Mouse (Mus musculus) brain, embryonic 18.5 days (tissue): ENCODE measurements at regions not wholly inside any gene's neighbourhood (a gene's known extent, or its start where the extent isn't known, plus 50 kb on each side); places are given as distances from the start of the nearest gene placed in this dataset.

ENCODE experiments used
- DNase-seq: peaks from one replicate; pipeline ENCODE4 v3.0.0-alpha.2; 2012; ENCODE audit warnings: low read depth, low spot score

DNA sequence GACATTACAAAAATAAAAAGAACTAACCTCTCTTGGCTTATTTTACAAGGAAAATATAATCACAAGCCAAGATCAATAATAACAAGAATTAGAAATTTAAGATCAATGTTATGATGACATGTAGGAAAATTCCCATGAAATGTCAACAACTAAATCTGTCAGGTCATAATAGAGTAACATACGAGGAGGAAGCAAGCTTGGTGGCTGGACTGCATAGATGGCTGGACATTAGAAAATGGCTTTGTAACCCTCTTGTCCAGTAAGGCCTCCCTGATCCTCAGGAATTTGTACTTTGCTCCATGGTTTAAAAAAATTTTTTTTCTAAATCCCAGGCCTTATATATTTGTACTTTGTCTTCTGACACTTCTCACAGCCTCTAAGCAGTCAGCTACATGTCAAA lies 132.7 kb upstream of the Aoah start:
- no peak for DNase-seq

DNA sequence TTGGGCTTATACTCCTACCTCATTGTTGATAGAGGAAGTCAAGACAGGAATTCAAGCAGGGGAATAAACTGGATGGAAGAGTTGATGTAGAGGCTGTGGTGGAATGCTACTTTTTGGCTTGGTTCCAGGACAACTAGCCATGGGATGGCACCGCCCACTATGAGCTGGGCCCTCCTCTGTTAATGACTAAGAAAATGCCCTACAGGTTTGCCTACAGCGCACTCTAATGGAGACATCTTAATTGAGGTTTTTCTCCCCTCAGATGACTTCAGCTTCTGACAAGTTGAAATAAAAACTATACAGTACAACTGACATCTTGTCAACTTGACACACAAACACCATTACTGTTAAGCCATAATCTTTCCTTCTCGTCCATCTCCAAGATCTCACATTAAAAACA lies 115.2 kb upstream of the Aoah start:
- no peak for DNase-seq

- DNase-seq, result no peak
These were observed 107.0 kb upstream of the Aoah start for GRCm38 (mm10) chr13:20686914-20687313.

DNA sequence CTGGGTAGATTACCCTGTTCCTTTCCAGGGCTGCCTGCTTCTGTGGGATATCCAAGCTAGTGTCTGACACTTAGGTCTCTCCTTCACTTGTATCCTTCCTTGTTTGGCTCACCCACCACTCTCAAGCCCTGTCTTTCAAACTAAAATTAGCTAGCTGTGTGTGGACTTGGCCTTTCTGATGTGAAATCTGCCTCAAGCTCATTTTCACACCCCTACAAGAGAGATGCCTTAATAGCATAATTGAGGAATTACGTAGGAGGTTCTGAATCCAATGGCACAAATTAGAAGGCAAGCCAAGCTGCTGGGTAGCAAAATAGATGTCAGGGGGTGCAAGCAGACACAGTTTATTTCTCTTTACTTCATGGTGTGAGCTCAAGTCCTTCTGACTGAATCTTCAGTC lies 106.5 kb upstream of the Aoah start:
- DNase-seq, result no peak

DNA sequence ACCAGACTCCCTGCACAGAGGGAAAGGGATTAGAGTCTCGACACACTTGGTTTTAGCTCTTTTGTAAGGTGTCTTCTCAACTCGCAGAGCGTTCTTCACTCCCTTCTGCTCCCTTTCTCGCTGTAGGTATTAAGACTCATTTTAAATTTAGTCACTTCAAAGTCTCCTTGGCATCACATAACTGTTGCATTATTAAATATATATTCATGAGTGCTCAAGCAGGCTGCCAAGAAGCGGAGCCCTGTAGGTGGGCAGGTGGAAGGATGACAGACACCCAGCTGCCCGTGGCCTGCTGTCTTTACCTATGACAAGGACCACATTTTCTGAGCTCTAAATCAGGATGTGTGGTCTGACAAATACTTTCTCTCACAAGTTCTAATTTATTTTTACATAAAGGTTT lies 82.4 kb upstream of the Aoah start:
- no peak for DNase-seq

DNA sequence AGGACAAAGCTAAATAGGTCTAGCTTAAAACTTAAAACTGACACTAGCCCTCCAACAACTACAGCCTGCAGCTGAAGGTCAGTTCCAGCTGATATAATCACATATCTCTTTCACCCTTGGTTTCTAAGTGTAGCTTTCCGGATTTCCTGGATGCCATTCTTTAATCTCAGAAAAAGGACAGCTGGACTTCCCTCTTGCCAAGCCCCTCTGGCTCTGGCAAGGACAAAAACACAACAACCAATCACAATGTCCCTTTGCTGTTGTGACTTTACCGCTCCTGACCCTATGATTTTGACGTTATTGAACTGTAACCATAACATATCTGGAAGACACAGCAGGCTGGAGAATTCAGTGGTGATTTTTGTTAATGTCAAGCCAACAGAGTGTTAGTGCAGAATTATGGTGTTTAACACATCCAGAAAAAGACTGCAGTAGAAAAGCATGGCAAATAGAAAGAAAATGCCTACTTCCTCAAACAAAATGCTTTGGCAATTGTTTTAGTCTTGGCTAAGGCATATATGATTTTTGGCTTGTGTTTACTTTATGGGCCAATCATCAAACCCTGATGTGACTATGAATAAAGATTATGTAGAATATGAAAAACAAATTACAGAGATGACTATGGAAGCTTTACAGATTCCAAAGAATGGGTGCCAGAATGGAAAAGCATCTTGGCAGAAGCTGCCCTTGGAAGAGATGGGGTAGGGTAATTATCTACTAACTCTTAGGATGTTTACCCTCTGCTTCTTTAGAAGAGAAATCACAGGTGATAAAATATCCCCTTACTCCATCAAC lies 70.4 kb upstream of the Aoah start:
- DNase-seq, result peak; percentile 28

- DNase-seq, result no peak
These were observed 69.5 kb upstream of the Aoah start for GRCm38 (mm10) chr13:20724419-20724818.

GRCm38 (mm10) chr13:20725556-20725955 lies 68.4 kb upstream of the Aoah start:
- DNase-seq, result no peak

GRCm38 (mm10) chr13:20728064-20728463 lies 65.8 kb upstream of the Aoah start:
- no peak for DNase-seq

GRCm38 (mm10) chr13:20733046-20733445 lies 60.9 kb upstream of the Aoah start:
- DNase-seq, result no peak

GRCm38 (mm10) chr13:20734283-20734682 lies 59.6 kb upstream of the Aoah start:
- no peak for DNase-seq

DNA sequence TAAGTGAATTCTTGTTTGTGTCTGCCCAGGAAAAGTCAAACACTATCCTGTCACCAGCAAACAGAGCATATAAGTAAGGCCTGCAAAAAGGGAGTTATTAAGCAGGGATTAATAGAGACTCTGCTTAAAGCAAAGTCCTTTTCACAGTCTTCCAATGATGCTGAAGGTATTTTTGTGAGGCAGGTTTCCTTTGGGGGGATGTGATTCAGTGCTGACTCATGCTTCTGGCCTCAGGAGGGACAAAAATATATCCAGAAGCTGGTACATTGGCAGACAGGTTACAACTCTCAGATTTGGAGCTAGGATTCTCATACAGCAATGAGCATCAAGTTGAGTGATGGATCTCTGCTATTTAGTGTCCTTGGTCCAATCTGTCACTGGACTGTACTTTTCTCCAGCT lies 57.3 kb upstream of the Aoah start:
- DNase-seq, result no peak
